Mouse (Mus musculus) MEL (cell line): Measurements from ENCODE around the gene Efna5.

ENCODE experiments used
- CTCF ChIP-seq, 3 experiments: IDR thresholded peaks in 2 of 3; conservative IDR thresholded peaks in 1 of 3; 2 replicates each; pipeline ENCODE4 v1.5.1; 2011 to 2012; ENCODE audit warnings: low read length in 3 of 3, low read depth in 2 of 3, mild to moderate bottlenecking in 2 of 3, improper control_type of control experiment in 1 of 3, inconsistent platforms in 1 of 3, mixed read lengths in 1 of 3, moderate library complexity in 1 of 3; ENCODE audit not compliant: control insufficient read depth in 1 of 3, insufficient read depth in 1 of 3, poor library complexity in 1 of 3, severe bottlenecking in 1 of 3
- EP300 ChIP-seq, 2 experiments: IDR thresholded peaks; 2 replicates each; pipeline ENCODE4 v1.6.1; 2011; ENCODE audit warnings: improper control_type of control experiment in 2 of 2, low read length in 2 of 2, low read depth in 1 of 2, mild to moderate bottlenecking in 1 of 2
- GATA1 ChIP-seq: IDR thresholded peaks from 2 replicates; pipeline ENCODE4 v1.6.1; 2011; ENCODE audit warnings: low read depth, low read length, improper control_type of control experiment
- POLR2A ChIP-seq, 2 experiments: IDR thresholded peaks; 2 replicates each; pipeline ENCODE4 v1.6.1; 2011 to 2012; ENCODE audit warnings: low read length in 2 of 2, mild to moderate bottlenecking in 2 of 2, control low read depth in 1 of 2, improper control_type of control experiment in 1 of 2, low read depth in 1 of 2, moderate library complexity in 1 of 2; ENCODE audit not compliant: control insufficient read depth in 1 of 2, insufficient read depth in 1 of 2, poor library complexity in 1 of 2
- SIN3A ChIP-seq: IDR thresholded peaks from 2 replicates; pipeline ENCODE4 v1.6.1; 2012; ENCODE audit warnings: low read length, improper control_type of control experiment, inconsistent platforms
- USF1 ChIP-seq: IDR thresholded peaks from 2 replicates; pipeline ENCODE4 v1.6.1; 2014; ENCODE audit warnings: low read depth, mild to moderate bottlenecking, inconsistent platforms, low read length, improper control_type of control experiment, moderate library complexity

DNA sequence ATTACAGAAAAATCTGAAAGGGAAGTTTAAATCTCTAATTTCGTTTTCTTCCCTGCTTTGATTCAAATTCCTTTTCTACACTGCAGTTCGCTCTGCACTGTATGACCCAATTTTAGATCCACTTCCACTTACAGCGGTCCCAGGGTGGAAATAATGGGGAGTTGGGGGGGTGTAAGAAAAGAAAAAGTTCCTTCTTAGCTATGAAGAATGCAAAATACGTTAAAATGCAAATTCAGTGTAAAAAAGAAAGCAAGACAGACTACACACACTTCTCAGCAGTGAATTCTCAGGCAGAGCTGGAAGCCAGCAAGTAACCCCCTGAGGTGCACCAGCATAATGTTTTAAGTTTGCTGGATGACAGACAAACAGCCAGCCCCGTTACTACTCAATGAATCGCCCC lies 174.7 kb downstream of the Efna5 start:
- no peak for TF ChIP-seq POLR2A (IDR thresholded peaks at IDR 0.05; ENCODE audit: control insufficient read depth in 1 of 2, insufficient read depth in 1 of 2, low read depth in 1 of 2, low read length in 2 of 2, poor library complexity in 1 of 2)
- no peak for TF ChIP-seq USF1
- TF ChIP-seq EP300 (IDR thresholded peaks at IDR 0.05; ENCODE audit: low read depth in 1 of 2, low read length in 2 of 2), result no peak
- no peak for TF ChIP-seq GATA1
- no peak for TF ChIP-seq CTCF (IDR thresholded peaks at IDR 0.05 in 2 of 3, conservative IDR thresholded peaks at IDR 0.05 in 1 of 3; ENCODE audit: control insufficient read depth in 1 of 3, insufficient read depth in 1 of 3, low read depth in 2 of 3, low read length in 3 of 3, poor library complexity in 1 of 3, severe bottlenecking in 1 of 3)
- no peak for TF ChIP-seq SIN3A
